Mouse (Mus musculus): ENCODE measurements around the gene Fastkd5. TPM values are rescaled to one million over a fixed set of nuclear protein-coding genes. Genes with fewer than 3 reads are reported as not detected.
A peak's percentile ranks its signal among the peaks of the same experiment; 100 is the strongest.
"Not testable (repeated sequence)": the region's sequence is repeated elsewhere in the genome, so short reads cannot be mapped to it uniquely, and the experiment has no call there.

The Fastkd5 gene
- 22.3 and 23.4 TPM in 2 replicates for polyA plus RNA-seq (2016; fragmentation: Nextera tagmentation; extraction: Ambion mirVana)

DNA sequence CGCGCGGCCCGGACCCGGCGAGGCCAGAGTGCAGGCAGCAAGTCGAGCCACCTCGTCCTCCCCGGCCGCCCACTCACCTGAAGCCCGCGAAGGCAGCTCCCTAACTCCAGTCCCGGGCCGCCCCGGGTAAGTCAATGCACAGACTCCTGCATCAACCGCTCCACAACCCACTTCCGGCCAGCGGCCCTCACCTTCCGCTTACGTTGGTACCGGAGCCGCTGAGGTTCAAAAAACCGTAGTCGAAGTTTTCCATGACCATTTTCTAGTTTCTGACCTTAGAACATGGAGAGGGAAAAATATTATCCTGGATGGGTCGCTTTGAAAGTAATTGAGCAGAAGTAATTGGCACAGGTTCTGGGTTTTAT lies at the start of gene Fastkd5, which contains the start of gene Ubox5:
Gene Fastkd5, minus strand, starts transcription at position 189 of the 365 bp plus-strand sequence.
Gene Ubox5, minus strand, starts transcription at position 200 of the 365 bp plus-strand sequence.
- peak; percentile 91 for DNase-seq (ENCODE audit: low spot score)
- H3K4me3 ChIP-seq: peak within 1 kb of the TSS; percentile 99
- H3K27ac ChIP-seq: peak within 1 kb of the TSS; percentile 90
- H3K9me3 ChIP-seq (replicated peaks): no peaks in the 10 kb centered on the region
- H3K36me3 ChIP-seq: peaks cover 34% of the 10 kb centered on the region
- WGBS: under 1% methylated on average over 25 of the region's 25 CpGs
- peaks cover 21% of the 10 kb centered on the region for H3K27me3 ChIP-seq (ENCODE audit: low read depth, poor library complexity, severe bottlenecking)
- peaks cover 31% of the 10 kb centered on the region for H3K4me1 ChIP-seq

DNA sequence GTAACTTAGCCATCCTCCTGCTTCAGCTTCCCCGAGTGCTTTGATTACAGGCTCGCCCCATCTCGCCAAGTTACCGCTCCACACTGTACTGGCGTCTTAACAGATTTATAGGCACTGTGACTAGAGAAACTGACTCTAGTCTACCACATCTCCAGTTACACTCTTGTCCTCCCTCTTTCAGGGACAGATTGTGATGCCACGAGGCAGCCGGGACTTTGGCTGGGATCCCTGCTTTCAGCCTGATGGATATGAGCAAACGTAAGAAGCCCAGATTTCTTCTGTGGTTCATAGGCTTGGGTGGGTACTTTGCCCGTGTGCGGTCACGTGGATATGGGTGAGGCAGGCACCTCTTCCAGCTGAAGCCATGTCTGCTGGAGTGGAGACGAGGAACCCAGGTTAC lies 49.3 kb upstream of the Fastkd5 start:
- Histone ChIP-seq H3K9me3 (replicated peaks) (no peaks in the 10 kb centered on the region), H3K36me3 (peaks cover 100% of the 10 kb centered on the region), H3K4me3 (no peak overlapping the region), H3K4me1 (no peaks in the 10 kb centered on the region), H3K27ac (no peak overlapping the region), H3K27me3 (ENCODE audit: low read depth, poor library complexity, severe bottlenecking) (no peaks in the 10 kb centered on the region)
- DNase-seq (ENCODE audit: low spot score): no peak
- 93% methylated on average over 12 of the region's 12 CpGs for WGBS

DNA sequence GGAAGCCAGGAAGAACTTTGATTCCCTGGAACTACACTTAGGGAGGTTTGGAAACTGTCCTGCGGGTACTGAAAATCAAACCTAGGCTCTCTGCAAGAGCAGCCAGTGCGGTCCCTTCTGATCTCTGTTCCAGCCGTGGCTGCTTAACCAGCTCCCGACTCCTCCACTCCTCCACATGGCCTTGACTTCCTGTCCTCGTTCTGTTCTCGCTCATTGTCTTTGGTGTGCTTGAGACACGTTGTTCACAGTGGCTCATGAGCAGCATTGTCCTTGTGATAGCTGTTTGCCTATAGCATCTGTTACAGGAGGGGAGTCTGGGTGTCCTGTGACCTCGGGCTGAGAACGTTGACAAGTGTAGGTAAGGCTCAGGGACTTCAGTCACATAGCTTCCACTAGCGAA lies 47.4 kb upstream of the Fastkd5 start:
- DNase-seq (ENCODE audit: low spot score): no peak
- WGBS: 91% methylated on average over 10 of the region's 10 CpGs
- H3K4me1 ChIP-seq: no peaks in the 10 kb centered on the region
- H3K27ac ChIP-seq: no peak overlapping the region
- no peaks in the 10 kb centered on the region for H3K9me3 ChIP-seq (replicated peaks)
- H3K27me3 ChIP-seq (ENCODE audit: low read depth, poor library complexity, severe bottlenecking): no peaks in the 10 kb centered on the region
- no peak overlapping the region for H3K4me3 ChIP-seq
- H3K36me3 ChIP-seq: peaks cover 98% of the 10 kb centered on the region

DNA sequence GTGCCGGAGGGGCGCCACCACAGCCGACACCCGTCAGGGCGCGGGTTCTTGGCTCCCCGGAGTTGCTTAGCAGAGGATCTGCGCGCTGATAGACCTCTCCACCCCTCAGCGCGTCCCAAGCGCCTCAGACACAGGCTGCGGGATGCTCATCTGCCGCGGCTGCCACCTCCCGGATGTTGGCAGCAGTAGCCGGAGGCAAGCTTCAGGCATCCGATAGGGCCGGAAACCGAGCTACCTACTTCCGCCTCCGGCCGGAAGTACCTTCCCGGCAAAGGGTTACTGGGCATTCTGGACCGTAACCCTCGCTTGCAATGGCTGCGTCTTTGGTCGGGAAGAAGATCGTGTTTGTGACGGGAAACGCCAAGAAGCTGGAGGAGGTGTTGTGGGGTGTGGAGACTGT lies 37.7 kb upstream of the Fastkd5 start, which contains the start of gene Itpa:
Gene Itpa, plus strand, starts transcription at position 52 of the 400 bp plus-strand sequence.
- H3K4me1 ChIP-seq: peaks cover 27% of the 10 kb centered on the region
- whole genome bisulfite sequencing: 1% methylated on average over 31 of the region's 31 CpGs
- peak; percentile 90 for DNase-seq (ENCODE audit: low spot score)
- H3K36me3 ChIP-seq: peaks cover 21% of the 10 kb centered on the region
- H3K4me3 ChIP-seq: peak within 1 kb of the TSS; percentile 79
- no peaks in the 10 kb centered on the region for H3K9me3 ChIP-seq (replicated peaks)
- peak within 1 kb of the TSS; percentile 89 for H3K27ac ChIP-seq
- H3K27me3 ChIP-seq (ENCODE audit: low read depth, poor library complexity, severe bottlenecking): no peaks in the 10 kb centered on the region

DNA sequence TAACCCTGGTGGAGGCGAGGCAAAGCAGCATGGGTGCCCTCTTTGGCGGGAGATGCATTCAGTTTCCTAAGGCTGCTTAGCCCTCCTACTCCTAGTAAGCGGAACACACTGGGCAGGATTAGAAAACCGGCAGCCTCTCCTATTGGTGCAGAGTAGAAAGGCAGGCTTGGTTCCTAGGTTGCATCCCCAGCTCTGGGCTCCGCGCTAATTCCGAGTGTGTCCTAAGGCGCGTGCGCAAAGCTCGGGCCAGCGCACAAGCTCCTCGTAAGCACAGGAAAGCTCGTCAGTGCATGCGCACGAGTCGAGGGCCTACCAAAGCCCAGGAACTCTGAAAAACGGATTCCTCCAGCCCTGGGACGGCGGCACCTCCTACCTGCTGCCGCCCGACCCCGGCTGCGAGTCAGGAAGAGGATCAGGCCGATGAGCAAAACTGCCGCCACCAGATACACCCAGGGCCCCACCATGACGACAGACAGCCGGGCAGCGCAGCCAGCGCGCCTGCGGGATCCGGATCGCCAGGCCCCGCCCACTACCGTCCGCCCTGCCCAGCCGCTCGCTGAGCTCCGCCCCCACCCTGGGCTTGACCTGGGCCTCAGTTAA lies 34.4 kb upstream of the Fastkd5 start, which contains the start of gene Ddrgk1:
Gene Ddrgk1, minus strand, starts transcription at position 558 of the 600 bp plus-strand sequence.
- Histone ChIP-seq H3K27ac (peak within 1 kb of the TSS; percentile 97), H3K27me3 (ENCODE audit: low read depth, poor library complexity, severe bottlenecking) (no peaks in the 10 kb centered on the region), H3K4me3 (peak within 1 kb of the TSS; percentile 67), H3K36me3 (peaks cover 35% of the 10 kb centered on the region), H3K4me1 (peaks cover 31% of the 10 kb centered on the region), H3K9me3 (replicated peaks) (no peaks in the 10 kb centered on the region)
- peak; percentile 91 for DNase-seq (ENCODE audit: low spot score)
- under 1% methylated on average over 40 of the region's 40 CpGs for WGBS

DNA sequence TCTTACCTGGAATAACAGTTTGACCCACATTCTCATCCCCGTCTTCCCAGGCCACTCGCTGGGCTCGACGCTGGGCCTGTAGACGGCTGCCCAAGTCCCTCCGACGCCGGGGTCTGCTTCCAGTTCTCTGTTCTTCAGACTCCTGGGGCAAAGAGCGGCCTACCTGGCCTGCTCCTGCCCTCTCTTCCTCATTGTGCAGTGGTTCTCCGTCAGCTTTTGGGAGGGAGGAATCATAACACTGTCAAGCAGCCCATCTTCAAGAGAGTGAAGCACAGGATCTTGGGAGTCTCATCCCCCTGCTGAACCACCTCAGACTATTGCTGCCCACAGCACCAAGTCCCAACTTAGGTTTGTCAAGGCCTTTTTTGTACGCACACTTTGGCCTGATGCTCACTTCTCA lies 33.5 kb upstream of the Fastkd5 start:
- H3K9me3 ChIP-seq (replicated peaks): no peaks in the 10 kb centered on the region
- no peak for DNase-seq (ENCODE audit: low spot score)
- peak overlapping the region; percentile 97 for H3K27ac ChIP-seq
- WGBS: 92% methylated on average over 11 of the region's 11 CpGs
- H3K4me3 ChIP-seq: peak overlapping the region; percentile 67
- H3K4me1 ChIP-seq: peaks cover 28% of the 10 kb centered on the region
- H3K27me3 ChIP-seq (ENCODE audit: low read depth, poor library complexity, severe bottlenecking): no peaks in the 10 kb centered on the region
- H3K36me3 ChIP-seq: peaks cover 43% of the 10 kb centered on the region

DNA sequence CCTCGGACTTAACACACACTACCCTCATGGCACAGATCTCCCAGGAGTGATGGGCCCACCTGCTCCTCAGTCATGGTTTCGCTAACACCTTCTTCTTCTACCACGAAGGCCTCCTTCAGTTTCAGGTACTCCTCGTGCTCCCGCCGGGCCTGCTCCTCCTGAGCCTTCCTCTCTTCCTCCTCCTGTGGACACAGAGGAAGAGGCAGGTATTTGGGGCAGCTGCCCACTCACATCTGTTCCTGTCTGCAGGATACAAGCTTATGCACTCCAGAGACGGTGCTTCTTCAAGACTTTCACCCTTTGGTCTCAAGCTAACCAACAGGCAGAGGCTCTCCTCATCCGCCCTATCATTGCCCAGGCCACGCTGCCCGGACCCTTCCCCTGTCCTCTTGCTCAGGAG lies 28.7 kb upstream of the Fastkd5 start:
- Histone ChIP-seq H3K4me3 (no peak overlapping the region), H3K27me3 (ENCODE audit: low read depth, poor library complexity, severe bottlenecking) (no peaks in the 10 kb centered on the region), H3K9me3 (replicated peaks) (no peaks in the 10 kb centered on the region), H3K27ac (no peak overlapping the region), H3K36me3 (peaks cover 91% of the 10 kb centered on the region), H3K4me1 (peaks cover 14% of the 10 kb centered on the region)
- WGBS: 95% methylated on average over 10 of the region's 10 CpGs
- no peak for DNase-seq (ENCODE audit: low spot score)

DNA sequence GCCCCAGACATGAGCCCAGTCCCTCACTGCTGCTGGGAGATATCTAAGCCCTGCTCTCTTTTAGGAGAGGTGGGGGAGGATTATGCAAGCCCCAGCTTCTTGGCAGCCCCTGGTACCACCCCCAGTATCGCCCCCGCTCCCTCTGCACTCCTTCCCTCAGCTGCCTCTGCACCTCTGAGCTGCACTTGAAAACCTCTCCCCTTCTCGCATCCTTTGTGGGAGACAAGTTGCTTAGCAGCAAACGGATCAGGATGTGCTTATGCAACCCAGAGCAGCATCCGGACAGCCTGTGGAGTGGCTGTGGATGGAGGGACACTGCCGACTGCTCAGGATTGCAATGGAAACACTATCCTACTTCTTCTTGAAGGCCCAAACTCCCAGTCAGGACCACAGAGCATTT lies 27.7 kb upstream of the Fastkd5 start:
- H3K27me3 ChIP-seq (ENCODE audit: low read depth, poor library complexity, severe bottlenecking): no peaks in the 10 kb centered on the region
- H3K4me1 ChIP-seq: peaks cover 4% of the 10 kb centered on the region; the same call in 1 of the 2 replicates
- no peaks in the 10 kb centered on the region for H3K9me3 ChIP-seq (replicated peaks)
- no peak for DNase-seq (ENCODE audit: low spot score)
- no peak overlapping the region for H3K4me3 ChIP-seq
- peaks cover 99% of the 10 kb centered on the region for H3K36me3 ChIP-seq
- H3K27ac ChIP-seq: no peak overlapping the region
- 90% methylated on average over 6 of the region's 6 CpGs for WGBS

DNA sequence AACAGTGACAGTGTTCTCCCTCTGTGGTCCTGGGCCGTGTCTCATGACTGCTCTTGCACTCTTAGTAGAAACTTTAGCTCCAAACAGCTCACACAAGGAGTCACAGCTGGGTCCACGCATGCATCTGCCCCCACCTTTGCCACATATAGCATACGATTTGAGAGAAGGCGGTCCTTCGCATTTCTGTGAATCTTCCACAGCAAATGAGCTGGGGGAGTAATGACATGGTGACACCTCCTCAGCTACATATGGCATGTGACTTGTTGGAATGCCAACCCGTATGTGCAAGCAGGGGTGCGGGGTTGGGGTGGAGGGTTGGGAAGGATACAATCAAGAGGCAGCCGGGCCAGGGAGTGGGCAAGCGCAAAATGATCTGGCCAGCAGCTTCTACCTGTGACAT lies 26.7 kb upstream of the Fastkd5 start:
- Histone ChIP-seq H3K27me3 (ENCODE audit: low read depth, poor library complexity, severe bottlenecking) (no peaks in the 10 kb centered on the region), H3K4me1 (no peaks in the 10 kb centered on the region), H3K27ac (no peak overlapping the region), H3K36me3 (peaks cover 91% of the 10 kb centered on the region), H3K4me3 (no peak overlapping the region), H3K9me3 (replicated peaks) (no peaks in the 10 kb centered on the region)
- 94% methylated on average over 9 of the region's 9 CpGs for WGBS
- DNase-seq (ENCODE audit: low spot score): no peak

DNA sequence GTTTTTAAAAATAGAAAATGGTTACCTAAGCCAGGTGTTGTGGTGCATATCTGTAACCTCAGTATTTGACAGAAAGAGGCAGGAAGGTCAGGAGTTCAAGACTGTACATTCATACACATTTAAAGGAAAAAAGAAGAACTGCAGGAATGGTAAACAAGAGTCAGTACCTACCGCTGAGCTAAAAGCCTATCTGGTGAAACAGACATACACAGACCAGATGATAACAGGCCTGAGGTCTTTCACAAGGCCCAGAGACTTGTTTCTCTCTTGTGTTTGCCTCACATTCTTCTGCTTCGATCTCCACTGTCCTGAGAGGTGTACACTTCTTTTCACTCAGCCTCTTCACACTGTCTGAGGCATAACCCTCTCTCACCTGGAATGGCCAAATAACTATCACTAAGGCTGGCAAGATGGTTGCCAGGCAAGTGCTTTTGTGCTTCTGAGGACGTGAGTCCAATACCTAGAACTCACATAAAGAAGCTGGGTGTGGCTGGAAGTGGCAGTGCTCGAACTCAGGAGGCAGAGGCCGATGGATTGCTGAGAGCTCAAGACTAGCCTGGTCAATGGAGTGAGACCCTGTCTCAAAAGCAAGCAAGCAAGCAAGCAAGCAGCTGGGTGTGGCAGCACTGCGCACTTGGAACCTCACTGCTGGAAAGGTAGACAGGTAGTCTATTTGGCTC lies 26.0 kb upstream of the Fastkd5 start:
- Histone ChIP-seq H3K4me3 (no peak overlapping the region), H3K4me1 (no peaks in the 10 kb centered on the region), H3K27me3 (ENCODE audit: low read depth, poor library complexity, severe bottlenecking) (no peaks in the 10 kb centered on the region), H3K36me3 (peaks cover 84% of the 10 kb centered on the region), H3K27ac (no peak overlapping the region), H3K9me3 (replicated peaks) (no peaks in the 10 kb centered on the region)
- DNase-seq (ENCODE audit: low spot score): no peak
- 91% methylated on average over 6 of the region's 6 CpGs for WGBS

DNA sequence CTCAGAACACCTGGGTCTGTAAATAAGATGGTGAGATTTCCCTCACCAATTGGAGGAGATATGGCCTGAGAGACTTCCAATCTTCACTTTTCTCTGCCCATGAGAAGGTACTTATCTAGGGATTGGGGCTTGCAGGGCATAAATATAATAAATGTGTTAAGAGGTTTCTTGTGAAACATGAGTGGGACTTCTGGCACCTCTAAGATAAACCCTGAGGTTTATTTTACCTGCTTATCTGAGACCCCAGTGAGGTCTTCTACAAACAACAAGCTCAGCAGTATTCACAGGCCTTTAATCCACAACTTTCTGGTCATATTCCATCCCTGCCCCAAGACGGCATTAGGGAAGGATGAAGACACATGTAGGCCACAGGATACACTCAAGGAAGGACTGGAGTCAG lies 23.9 kb upstream of the Fastkd5 start:
- no peak for DNase-seq (ENCODE audit: low spot score)
- Histone ChIP-seq H3K36me3 (peaks cover 76% of the 10 kb centered on the region), H3K27ac (no peak overlapping the region), H3K4me3 (no peak overlapping the region), H3K9me3 (replicated peaks) (no peaks in the 10 kb centered on the region), H3K27me3 (ENCODE audit: low read depth, poor library complexity, severe bottlenecking) (no peaks in the 10 kb centered on the region), H3K4me1 (no peaks in the 10 kb centered on the region)
- WGBS: 86% methylated on average over 1 of the region's 1 CpGs

DNA sequence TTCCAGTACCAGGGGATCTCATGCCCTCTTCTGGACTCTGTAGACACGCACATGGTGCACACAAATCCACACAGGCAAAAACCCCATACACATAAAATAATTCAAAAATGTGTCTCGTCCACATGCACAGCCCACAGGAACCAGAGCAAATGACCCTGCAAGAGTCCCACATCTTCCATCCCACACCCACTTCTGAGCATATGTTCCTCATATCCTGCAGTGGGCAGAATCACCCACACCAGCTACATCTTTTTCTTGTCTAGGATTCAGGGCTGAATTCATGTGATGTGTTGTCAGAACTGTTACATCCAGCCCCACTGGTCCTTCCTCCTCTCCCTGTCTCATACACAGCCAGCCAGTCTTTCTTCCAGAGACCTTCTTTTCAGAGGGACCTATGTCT lies 23.5 kb upstream of the Fastkd5 start:
- no peak for DNase-seq (ENCODE audit: low spot score)
- Histone ChIP-seq H3K9me3 (replicated peaks) (no peaks in the 10 kb centered on the region), H3K4me3 (no peak overlapping the region), H3K27me3 (ENCODE audit: low read depth, poor library complexity, severe bottlenecking) (no peaks in the 10 kb centered on the region), H3K36me3 (peaks cover 71% of the 10 kb centered on the region), H3K27ac (no peak overlapping the region), H3K4me1 (no peaks in the 10 kb centered on the region)
- 89% methylated on average over 2 of the region's 2 CpGs for WGBS

DNA sequence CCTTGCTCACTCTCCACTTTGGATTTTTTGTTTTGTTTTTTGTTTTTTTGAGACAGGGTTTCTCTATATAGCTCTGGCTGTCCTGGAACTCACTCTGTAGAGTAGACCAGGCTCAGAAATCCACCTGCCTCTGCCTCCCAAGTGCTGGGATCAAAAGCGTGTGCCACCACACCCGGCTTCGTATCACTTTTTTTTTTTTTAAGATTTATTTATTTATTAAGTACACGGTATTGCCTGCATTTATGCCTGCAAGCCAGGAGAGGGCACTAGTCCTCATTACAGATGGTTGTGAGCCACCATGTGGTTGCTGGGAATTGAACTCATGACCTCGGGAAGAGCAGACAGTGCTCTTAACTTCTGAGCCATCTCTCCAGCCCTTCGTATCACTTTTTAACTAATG lies 19.2 kb upstream of the Fastkd5 start:
- not testable (repeated sequence) for H3K27ac ChIP-seq; H3K27me3 ChIP-seq (ENCODE audit: low read depth, poor library complexity, severe bottlenecking); DNase-seq (ENCODE audit: low spot score); H3K9me3 ChIP-seq (replicated peaks); H3K4me3 ChIP-seq; H3K4me1 ChIP-seq
- peaks cover 32% of the 10 kb centered on the region for H3K36me3 ChIP-seq
- WGBS: 86% methylated on average over 6 of the region's 6 CpGs

Data from limb, embryonic 10.5 days (tissue).